Comparison of ENCODE assay signal across 8 mouse cellular contexts in genomic region chr6:118593377-118594061, GRCm38 (mm10). TPM values are rescaled to one million over a fixed set of nuclear protein-coding genes. Genes with fewer than 3 reads are reported as not detected.
DNase-seq lines count a peak whose midpoint lies in the region; ATAC-seq and TF ChIP-seq lines count a peak whose summit lies in the region.

No protein-coding gene starts in this region.

- H3K9me3 ChIP-seq in embryonic facial prominence, embryonic 13.5 days: no peaks in the 10 kb centered on the region

- H3K4me1 ChIP-seq in embryonic facial prominence, embryonic 13.5 days: peaks cover 16% of the 10 kb centered on the region

- TF ChIP-seq CTCF in left cerebral cortex, adult 2 months (IDR thresholded peaks at IDR 0.05): no peak

- H3K36me3 ChIP-seq in embryonic facial prominence, embryonic 13.5 days: peaks cover 29% of the 10 kb centered on the region

- WGBS in embryonic facial prominence, embryonic 13.5 days: 9% methylated on average over 34 of the region's 34 CpGs

- H3K4me2 ChIP-seq in embryonic facial prominence, embryonic 13.5 days: peak overlapping the region; percentile 68

- H3K27me3 ChIP-seq in embryonic facial prominence, embryonic 13.5 days: peaks cover 30% of the 10 kb centered on the region

- peak in 1 of 2 experiments; percentile 29 for DNase-seq in left cerebral cortex, adult 2 months (ENCODE audit: extremely low spot score in 1 of 2, low spot score in 2 of 2)
- DNase-seq in left cerebral cortex, postnatal 4 days: no peak
- DNase-seq in kidney, adult 11 months: peak; percentile 18
- peak; percentile 49 to 55 for DNase-seq in lung, adult 18-20 months
- DNase-seq in retina, embryonic 14.5 days (ENCODE audit: low spot score): peak; percentile 60
- DNase-seq in spleen, adult 12 weeks (ENCODE audit: low spot score): no peak

- peak overlapping the region; percentile 57 for H3K9ac ChIP-seq in embryonic facial prominence, embryonic 13.5 days

- H3K4me3 ChIP-seq in left cerebral cortex, adult 2 months: peak overlapping the region; percentile 31
- peak overlapping the region; percentile 37 for H3K4me3 ChIP-seq in embryonic facial prominence, embryonic 13.5 days

- intact Hi-C loops in left cerebral cortex, adult 2 months (cut with DNase I): no loop called here
- intact Hi-C loops in left cerebral cortex, postnatal 4 days (cut with DNase I): no loop called here

- no peak overlapping the region for H3K27ac ChIP-seq in left cerebral cortex, adult 2 months
- H3K27ac ChIP-seq in embryonic facial prominence, embryonic 13.5 days: no peak overlapping the region

- peak; percentile 56; the same call in 1 of the 2 replicates for ATAC-seq in embryonic facial prominence, embryonic 13.5 days (ENCODE audit: insufficient number of reproducible peaks, insufficient read depth, low FRiP score, low TSS enrichment, low read depth)
- ATAC-seq in erythroid progenitor cell, adult 5-6 weeks (replicated peaks; ENCODE audit: low FRiP score, poor library complexity, severe bottlenecking): no peak

RNA-seq across cellular contexts. Expression of gene Ankrd26, which starts 31.5 kb away (rescaled TPM):
- 10 to 100 TPM; 11.8 to 12.8 TPM for total RNA-seq in left cerebral cortex, adult 2 months (2021)
- total RNA-seq in left cerebral cortex, postnatal 4 days (2021): 10 to 100 TPM; 11.9 to 12.5 TPM
- 16.9 and 17.5 TPM in 2 replicates for polyA plus RNA-seq in embryonic facial prominence, embryonic 13.5 days (2015; fragmentation: Nextera tagmentation; extraction: Ambion mirVana)
- total RNA-seq in erythroid progenitor cell, adult 5-6 weeks (2015; ENCODE audit: low replicate concordance): 5.4 and 5.9 TPM in 2 replicates
- total RNA-seq in erythroid progenitor cell, adult 5-6 weeks (2017; ENCODE audit: low replicate concordance): 7.5 and 20.5 TPM in 2 replicates

Comparison
In these comparisons a context has a peak if more than half of its experiments do, and no peak if none do; other contexts are left out.
1. DNase-seq: peak in kidney, adult 11 months (single experiment), lung, adult 18-20 months (2 of 2) and retina, embryonic 14.5 days (single experiment); none in left cerebral cortex, postnatal 4 days (single experiment) and spleen, adult 12 weeks (single experiment).